Mouse (Mus musculus): ENCODE results near the gene Zfp746. TPM values are rescaled to one million over a fixed set of nuclear protein-coding genes. Genes with fewer than 3 reads are reported as not detected.

Zfp746 gene
- 10 to 100 TPM; 28.2 to 33.4 TPM for total RNA-seq (2023)

DNA sequence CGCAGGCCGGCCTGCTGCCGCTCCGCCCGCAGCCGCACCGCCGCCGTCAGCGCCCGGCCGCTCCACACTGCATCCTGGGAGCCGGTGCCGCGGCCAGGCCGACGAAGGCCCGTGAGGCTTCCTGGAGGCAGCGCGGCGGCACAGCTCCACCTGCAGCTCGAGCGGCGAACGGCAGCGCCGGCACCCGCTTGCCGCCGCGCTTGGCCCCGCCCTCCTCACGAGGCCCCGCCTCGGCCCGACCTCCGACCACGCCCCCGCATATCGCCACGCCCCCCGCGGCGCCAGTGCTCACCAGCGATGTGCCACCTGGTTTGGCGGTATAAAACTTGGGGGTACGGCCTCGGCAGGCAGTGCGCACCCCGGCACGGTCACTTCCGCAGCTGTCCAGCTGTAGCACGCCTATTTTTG, at the start of gene Zfp746:
Gene Zfp746, minus strand, starts transcription at position 123 of the 408 bp plus-strand sequence.

DNA sequence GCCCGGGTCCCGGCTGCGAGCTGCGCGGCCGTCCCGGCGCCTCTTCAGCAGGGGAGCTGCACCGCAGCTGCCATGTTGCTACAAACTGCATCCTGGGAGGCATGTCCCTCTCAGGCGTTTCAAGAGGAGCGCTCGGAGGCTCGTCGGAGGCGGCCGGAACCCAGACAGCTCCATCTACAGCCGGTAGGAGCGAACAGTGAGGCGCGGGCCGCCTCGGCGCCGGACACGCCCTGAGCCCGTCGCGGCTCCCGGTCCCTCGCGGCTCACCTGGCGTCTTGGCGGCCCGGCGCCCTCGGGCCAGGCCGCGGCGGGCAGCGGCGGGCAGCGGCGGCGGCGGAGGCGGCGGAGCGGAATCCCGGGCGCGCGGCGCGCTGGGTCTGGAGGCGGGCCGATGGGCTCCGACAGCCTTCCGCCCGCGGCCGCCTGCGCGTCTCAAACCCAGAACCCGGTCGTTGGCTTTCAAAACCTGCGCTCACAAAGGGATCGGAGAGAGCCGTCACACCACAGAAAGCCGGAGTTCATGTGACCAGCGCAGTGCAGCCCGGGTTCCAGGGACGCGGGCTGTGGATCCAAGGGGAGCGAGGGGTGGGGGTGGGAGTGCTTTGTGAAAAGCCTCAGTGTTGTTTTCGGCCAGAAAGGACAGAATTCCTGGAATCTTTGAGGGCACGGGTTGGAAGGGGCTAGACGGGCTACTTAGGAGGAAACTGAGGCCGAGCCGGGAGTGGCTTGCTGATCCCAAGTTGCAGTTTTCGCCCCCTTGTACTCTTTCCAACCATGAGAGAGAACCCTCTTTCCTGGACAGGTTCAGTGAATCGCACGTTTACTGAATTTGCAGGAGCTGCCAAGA, 37.7 kb downstream of the Zfp746 start, which contains the start of gene Zfp777:
Gene Zfp777, minus strand, starts transcription at position 486 of the 847 bp plus-strand sequence.

Other genes with a start within 250 kb of the Zfp746 start
- 1 to 10 TPM; 8.5 to 9.7 TPM for gene Zfp282, start 209.4 kb downstream of the Zfp746 start, total RNA-seq (2023)
- 10 to 100 TPM; 17.6 to 18.1 TPM for gene Zfp212, start 166.1 kb downstream of the Zfp746 start, total RNA-seq (2023)
- gene Zfp956, start 133.2 kb downstream of the Zfp746 start, total RNA-seq (2023), result 1 to 10 TPM; 2.9 to 3.4 TPM
- gene Zfp777, start 37.7 kb downstream of the Zfp746 start, total RNA-seq (2023), result 1 to 10 TPM; 6.8 to 8.6 TPM